Comparison of ENCODE assay signal across 9 mouse cellular contexts in genomic region chr2:34531801-34532298, GRCm38 (mm10).
DNase-seq lines count a peak whose midpoint lies in the region; ATAC-seq lines count a peak whose summit lies in the region.
"Had no signal": no experiment of that assay in that cellular context is flagged by ENCODE, and none has a peak within 500 bp of the region (broad histone marks: within the 10 kb centered on the region; RNA-seq: fewer than 3 reads in every experiment).

No protein-coding gene starts in this region.

- ATAC-seq in kidney, embryonic 16.5 days (ENCODE audit: low FRiP score, low TSS enrichment): no peak
- no peak for ATAC-seq in heart, embryonic 13.5 days (ENCODE audit: extremely low read depth, insufficient number of reproducible peaks, low FRiP score, low TSS enrichment)
- ATAC-seq in stomach, embryonic 16.5 days (ENCODE audit: insufficient read depth, low FRiP score): peak; percentile 85
- ATAC-seq: Patski had no signal

- H3K9me3 ChIP-seq in kidney, embryonic 16.5 days (ENCODE audit: low read length): 0 out of 2 replicates have a peak, but pooled peaks cover 6% of the 10 kb centered on the region
- H3K9me3 ChIP-seq in heart, embryonic 13.5 days: no peaks in the 10 kb centered on the region
- H3K9me3 ChIP-seq in stomach, embryonic 16.5 days (replicated peaks; ENCODE audit: control insufficient read depth, low read length): no peaks in the 10 kb centered on the region

- H3K27me3 ChIP-seq in kidney, embryonic 16.5 days (ENCODE audit: insufficient read depth, low read length): no peaks in the 10 kb centered on the region
- no peaks in the 10 kb centered on the region for H3K27me3 ChIP-seq in heart, embryonic 13.5 days (replicated peaks)
- H3K27me3 ChIP-seq in stomach, embryonic 16.5 days (ENCODE audit: control insufficient read depth, insufficient read depth, low read length): no peaks in the 10 kb centered on the region
- H3K27me3 ChIP-seq: Patski had no signal

- no peak for DNase-seq in kidney, adult 18-20 months
- peak; percentile 74 for DNase-seq in brain, embryonic 18.5 days (ENCODE audit: low read depth, low spot score)
- peak; percentile 18 to 51 for DNase-seq in left cerebral cortex, adult 9 months (ENCODE audit: low spot score in 2 of 2)
- DNase-seq in spleen, postnatal 4 days (ENCODE audit: low spot score in 2 of 2): no peak
- no peak for DNase-seq in kidney, adult 11 months

- H3K4me2 ChIP-seq in kidney, embryonic 16.5 days (replicated peaks; ENCODE audit: low read depth, low read length): no peak overlapping the region
- H3K4me2 ChIP-seq in heart, embryonic 13.5 days: no peak overlapping the region
- no peak overlapping the region for H3K4me2 ChIP-seq in stomach, embryonic 16.5 days (ENCODE audit: low read depth, low read length)

- no peak overlapping the region for H3K9ac ChIP-seq in kidney, embryonic 16.5 days (replicated peaks; ENCODE audit: low read length)
- H3K9ac ChIP-seq in heart, embryonic 13.5 days: no peak overlapping the region
- no peak overlapping the region for H3K9ac ChIP-seq in stomach, embryonic 16.5 days (ENCODE audit: low read length)

- no peak overlapping the region for H3K4me3 ChIP-seq in kidney, embryonic 16.5 days (ENCODE audit: low read length)
- no peak overlapping the region for H3K4me3 ChIP-seq in heart, embryonic 13.5 days
- H3K4me3 ChIP-seq in stomach, embryonic 16.5 days (replicated peaks; ENCODE audit: low read length): no peak overlapping the region

- peak overlapping the region; percentile 52; the same call in 1 of the 2 replicates for H3K27ac ChIP-seq in kidney, embryonic 16.5 days (ENCODE audit: low read length)
- H3K27ac ChIP-seq in heart, embryonic 13.5 days (replicated peaks): peak overlapping the region; percentile 79
- peak overlapping the region; percentile 77 for H3K27ac ChIP-seq in stomach, embryonic 16.5 days (ENCODE audit: low read length)

- H3K4me1 ChIP-seq in kidney, embryonic 16.5 days (ENCODE audit: insufficient read depth, low read length): peaks cover 8% of the 10 kb centered on the region; the same call in 1 of the 2 replicates
- H3K4me1 ChIP-seq in heart, embryonic 13.5 days: peaks cover 50% of the 10 kb centered on the region
- peaks cover 31% of the 10 kb centered on the region for H3K4me1 ChIP-seq in stomach, embryonic 16.5 days (ENCODE audit: control insufficient read depth, insufficient read depth, low read length)

- H3K36me3 ChIP-seq in kidney, embryonic 16.5 days (ENCODE audit: insufficient read depth, low read length): peaks cover 11% of the 10 kb centered on the region; the same call in 1 of the 2 replicates
- peaks cover 4% of the 10 kb centered on the region; the same call in 1 of the 2 replicates for H3K36me3 ChIP-seq in heart, embryonic 13.5 days
- H3K36me3 ChIP-seq in stomach, embryonic 16.5 days (ENCODE audit: control insufficient read depth, insufficient read depth, low read length): 0 out of 2 replicates have a peak, but pooled peaks cover 3% of the 10 kb centered on the region

- 49% methylated on average over 3 of the region's 3 CpGs for WGBS in kidney, embryonic 16.5 days
- WGBS in heart, embryonic 13.5 days: 25% methylated on average over 3 of the region's 3 CpGs
- WGBS in stomach, embryonic 16.5 days: 14% methylated on average over 3 of the region's 3 CpGs

Comparison
In these comparisons a context has a peak if more than half of its experiments do, and no peak if none do; other contexts are left out.
1. DNase-seq: peak in brain, embryonic 18.5 days (single experiment) and left cerebral cortex, adult 9 months (2 of 2); none in kidney, adult 18-20 months (single experiment), spleen, postnatal 4 days (0 of 2) and kidney, adult 11 months (single experiment).
2. Peak in every context shown above with its lines, with median percentiles within 50 percentile points of each other: H3K27ac ChIP-seq.